Mouse (Mus musculus) ES-E14 (cell line): ENCODE data around the gene Srcin1. TPM values are rescaled to one million over a fixed set of nuclear protein-coding genes. Genes with fewer than 3 reads are reported as not detected.
A peak's percentile ranks its signal among the peaks of the same experiment; 100 is the strongest.

Experiments used
- DNase-seq: peaks from one replicate; pipeline ENCODE4 v3.0.0-alpha.2; 2013; ENCODE audit warnings: low read depth, low spot score
- H3K27ac ChIP-seq: 2 replicates; pipeline ENCODE4 v1.5.1; 2012; ENCODE audit warnings: low read depth, mild to moderate bottlenecking, low read length, moderate library complexity, mixed read lengths; ENCODE audit not compliant: poor library complexity, insufficient read depth, severe bottlenecking
- H3K36me3 ChIP-seq: 2 replicates; pipeline ENCODE4 v1.6.1; 2012; ENCODE audit warnings: mild to moderate bottlenecking, low read length, moderate library complexity, mixed read lengths; ENCODE audit not compliant: control insufficient read depth, poor library complexity, insufficient read depth, severe bottlenecking
- H3K4me1 ChIP-seq, 2 experiments: fragments of 150-350 bp in 1 of 2; sonication (generic) in 1 of 2; 2 replicates each; pipeline ENCODE4 v1.6.1; 2012; ENCODE audit warnings: low read length in 2 of 2, mild to moderate bottlenecking in 1 of 2, mixed read lengths in 1 of 2; ENCODE audit not compliant: control insufficient read depth in 2 of 2, insufficient read depth in 2 of 2, poor library complexity in 1 of 2
- H3K4me3 ChIP-seq, 2 experiments: fragments of 150-350 bp in 1 of 2; sonication (generic) in 1 of 2; 2 replicates each; pipeline ENCODE4 v1.5.1; 2012; ENCODE audit warnings: low read length in 2 of 2, low read depth in 1 of 2, mild to moderate bottlenecking in 1 of 2, mixed read lengths in 1 of 2; ENCODE audit not compliant: insufficient read depth in 1 of 2, poor library complexity in 1 of 2, severe bottlenecking in 1 of 2
- H3K9ac ChIP-seq: 2 replicates; pipeline ENCODE4 v1.6.1; 2012; ENCODE audit warnings: low read depth, mild to moderate bottlenecking, low read length, mixed read lengths; ENCODE audit not compliant: poor library complexity, insufficient read depth, severe bottlenecking
- H3K9me3 ChIP-seq: fragments of 150-350 bp; sonication (generic); 2 replicates; pipeline ENCODE4 v1.6.1; 2012; ENCODE audit warnings: low read depth, mild to moderate bottlenecking, low read length; ENCODE audit not compliant: control insufficient read depth, insufficient read depth
- CHD2 ChIP-seq: IDR thresholded peaks from 2 replicates; pipeline ENCODE4 v1.6.1; 2014; ENCODE audit warnings: mild to moderate bottlenecking, low read depth, low read length, inconsistent platforms
- HCFC1 ChIP-seq: IDR thresholded peaks from 2 replicates; pipeline ENCODE4 v1.6.1; 2012; ENCODE audit warnings: low read length, inconsistent platforms, borderline replicate concordance; ENCODE audit not compliant: insufficient read depth
- MAFK ChIP-seq: IDR thresholded peaks from 2 replicates; pipeline ENCODE4 v1.6.1; 2014; ENCODE audit warnings: mild to moderate bottlenecking, low read depth, low read length, inconsistent platforms; ENCODE audit not compliant: insufficient read depth
- ZC3H11A ChIP-seq: IDR thresholded peaks from 2 replicates; pipeline ENCODE4 v1.6.1; 2012; ENCODE audit warnings: low read depth, mild to moderate bottlenecking, inconsistent platforms, low read length, borderline replicate concordance
- ZNF384 ChIP-seq: IDR thresholded peaks from 2 replicates; pipeline ENCODE4 v1.6.1; 2012; ENCODE audit warnings: low read depth, low read length, inconsistent platforms
- in situ Hi-C, 2 experiments: fragments of 600-800 bp; cut with MboI; formaldehyde crosslinking; loops; one replicate each; pipeline ENCODE4 v1.15.1; 2025; ENCODE audit warnings: low sequenced_read_pairs in 2 of 2, inconsistent platforms in 1 of 2; ENCODE audit not compliant: unreplicated experiment in 2 of 2
- total RNA-seq: library from RNA; depleted of rRNA; stranded (reverse); fragments of 300-350 nt; gene quantifications from 2 replicates; pipeline ENCODE4 v1.2.3, GENCODE M21; 2012

Gene Srcin1
- total RNA-seq, 1 experiment, result 2.4 TPM

- DNase-seq, result no peak
- Histone ChIP-seq H3K36me3 (peaks cover 22% of the 10 kb centered on the region; the same call in 1 of the 2 replicates), H3K9ac (peak overlapping the region; percentile 26), H3K4me3 (peak overlapping the region; percentile 43 to 45; a peak in 3 of 4 replicates), H3K9me3 (no peaks in the 10 kb centered on the region), H3K27ac (no peak overlapping the region), H3K4me1 (peaks cover 5 to 19% of the 10 kb centered on the region in 2 experiments; a peak in 1 of 4 replicates)
- no peak for TF ChIP-seq HCFC1
- no peak for TF ChIP-seq CHD2
- TF ChIP-seq ZC3H11A, result no peak
- TF ChIP-seq ZNF384, result no peak
- no peak for TF ChIP-seq MAFK
- in situ Hi-C loops, result no loop called here
Measured at GRCm38 (mm10) chr11:97521741-97522474, 54.1 kb downstream of the Srcin1 start.

GRCm38 (mm10) chr11:97520541-97520940 is 55.4 kb downstream of the Srcin1 start:
- Histone ChIP-seq H3K27ac (no peak overlapping the region), H3K4me3 (no peak overlapping the region), H3K9ac (no peak overlapping the region), H3K9me3 (no peaks in the 10 kb centered on the region), H3K4me1 (peaks cover 5 to 19% of the 10 kb centered on the region in 2 experiments; a peak in 1 of 4 replicates), H3K36me3 (peaks cover 16% of the 10 kb centered on the region; the same call in 1 of the 2 replicates)
- TF ChIP-seq ZC3H11A (no peak), ZNF384 (no peak), CHD2 (no peak), HCFC1 (no peak), MAFK (no peak)
- DNase-seq, result no peak
- in situ Hi-C loops, result no loop called here

DNA sequence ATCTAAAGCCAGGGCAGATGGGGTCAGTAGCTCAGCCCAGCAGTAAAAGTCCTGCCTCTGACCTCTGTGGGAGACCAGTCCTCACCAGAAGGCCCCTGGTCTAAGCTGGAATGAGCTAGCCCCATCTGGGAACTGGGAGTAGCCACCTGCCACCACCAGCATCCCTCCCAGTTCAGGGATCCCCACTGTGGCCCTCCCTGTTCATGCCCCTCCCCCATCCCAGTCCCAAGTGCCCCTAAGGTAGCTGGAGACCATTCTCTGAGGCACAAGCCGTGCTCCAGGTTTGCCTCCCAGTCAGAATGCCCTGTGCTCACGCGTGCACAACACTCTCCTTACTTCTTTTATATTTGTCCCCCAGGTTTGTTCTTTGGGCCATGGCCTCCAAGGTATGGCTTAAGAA is 62.9 kb downstream of the Srcin1 start:
- Histone ChIP-seq H3K4me3 (no peak overlapping the region), H3K9me3 (no peaks in the 10 kb centered on the region), H3K27ac (no peak overlapping the region), H3K36me3 (no peaks in the 10 kb centered on the region; the same call in 1 of the 2 replicates), H3K9ac (peak overlapping the region; percentile 35; the same call in 1 of the 2 replicates), H3K4me1 (peaks cover 0 to 26% of the 10 kb centered on the region in 2 experiments; a peak in 2 of 4 replicates)
- DNase-seq, result no peak
- TF ChIP-seq MAFK, result no peak
- TF ChIP-seq ZNF384, result no peak
- in situ Hi-C loops, result no loop called here

- no peak for DNase-seq
- Histone ChIP-seq H3K4me1 (peaks cover 0 to 26% of the 10 kb centered on the region in 2 experiments; a peak in 2 of 4 replicates), H3K9me3 (no peaks in the 10 kb centered on the region), H3K27ac (peak overlapping the region; percentile 32; the same call in 1 of the 2 replicates), H3K4me3 (peak overlapping the region; percentile 57 to 72), H3K36me3 (no peaks in the 10 kb centered on the region; the same call in 1 of the 2 replicates), H3K9ac (peak overlapping the region; percentile 61)
- in situ Hi-C loops, result no loop called here
- TF ChIP-seq CHD2 (no peak), ZNF384 (no peak), MAFK (no peak)
Measured at GRCm38 (mm10) chr11:97512511-97512910, 63.5 kb downstream of the Srcin1 start.
